Comparison of ENCODE assay signal across 9 mouse cellular contexts in genomic region chr10:94129680-94130119, GRCm38 (mm10). TPM values are rescaled to one million over a fixed set of nuclear protein-coding genes. Genes with fewer than 3 reads are reported as not detected.
DNase-seq lines count a peak whose midpoint lies in the region; ATAC-seq and TF ChIP-seq lines count a peak whose summit lies in the region.
"Had no signal": no experiment of that assay in that cellular context is flagged by ENCODE, and none has a peak within 500 bp of the region (broad histone marks: within the 10 kb centered on the region; RNA-seq: fewer than 3 reads in every experiment).

No protein-coding gene starts in this region.

- TF ChIP-seq CTCF in stomach, postnatal 0 days (IDR thresholded peaks at IDR 0.05; ENCODE audit: low read depth) = no peak; the same call in 1 of the 2 replicates

- peaks cover 7% of the 10 kb centered on the region for H3K4me1 ChIP-seq in heart, embryonic 16.5 days (ENCODE audit: control insufficient read depth, insufficient read depth, low read length)
- H3K4me1 ChIP-seq in midbrain, embryonic 10.5 days = peaks cover 4% of the 10 kb centered on the region; the same call in 1 of the 2 replicates
- no peaks in the 10 kb centered on the region for H3K4me1 ChIP-seq in stomach, postnatal 0 days (replicated peaks; ENCODE audit: control insufficient read depth, insufficient read depth)
- H3K4me1 ChIP-seq: limb, embryonic 15.5 days had no signal

- ATAC-seq in heart, embryonic 16.5 days (replicated peaks; ENCODE audit: extremely low read depth, insufficient read depth, low FRiP score) = peak; percentile 85
- peak; percentile 62 for ATAC-seq in stomach, postnatal 0 days (ENCODE audit: low FRiP score, low TSS enrichment)
- no peak for ATAC-seq in activated CD4-positive, CD25-positive, alpha-beta regulatory T cell, adult 4 months

- TF ChIP-seq EP300 in stomach, postnatal 0 days (optimal IDR thresholded peaks at IDR 0.05) = no peak

- peak overlapping the region; percentile 24 for H3K4me2 ChIP-seq in heart, embryonic 16.5 days (ENCODE audit: low read depth, low read length)
- H3K4me2 ChIP-seq in stomach, postnatal 0 days (replicated peaks; ENCODE audit: low read depth) = no peak overlapping the region
- H3K4me2 ChIP-seq: limb, embryonic 15.5 days had no signal

- DNase-seq in gastrocnemius, postnatal 14 days = peak; percentile 42
- no peak for DNase-seq in gastrocnemius, postnatal 36 days
- peak; percentile 86 to 89 for DNase-seq in cerebellum, adult 18-20 months
- peak; percentile 94 for DNase-seq in layer of hippocampus, adult 9-11 months
- DNase-seq in midbrain, embryonic 10.5 days (ENCODE audit: low spot score) = no peak
- DNase-seq in stomach, postnatal 0 days (ENCODE audit: low spot score) = peak; percentile 50

- peak overlapping the region; percentile 86 for H3K27ac ChIP-seq in heart, embryonic 16.5 days (ENCODE audit: low read length)
- peak overlapping the region; percentile 59 for H3K27ac ChIP-seq in midbrain, embryonic 10.5 days (replicated peaks)
- peak overlapping the region; percentile 14; the same call in 1 of the 2 replicates for H3K27ac ChIP-seq in stomach, postnatal 0 days (replicated peaks)
- H3K27ac ChIP-seq: limb, embryonic 15.5 days had no signal

- H3K9ac ChIP-seq in heart, embryonic 16.5 days (ENCODE audit: low read length) = no peak overlapping the region
- no peak overlapping the region for H3K9ac ChIP-seq in stomach, postnatal 0 days (ENCODE audit: low read length)
- H3K9ac ChIP-seq: limb, embryonic 15.5 days had no signal

- H3K9me3 ChIP-seq in heart, embryonic 16.5 days (replicated peaks; ENCODE audit: control insufficient read depth, low read length) = no peaks in the 10 kb centered on the region
- H3K9me3 ChIP-seq in midbrain, embryonic 10.5 days (replicated peaks) = no peaks in the 10 kb centered on the region
- H3K9me3 ChIP-seq in stomach, postnatal 0 days (ENCODE audit: control insufficient read depth, low read length) = no peaks in the 10 kb centered on the region
- H3K9me3 ChIP-seq: limb, embryonic 15.5 days had no signal

- intact Hi-C loops in gastrocnemius, postnatal 14 days (cut with DNase I; ENCODE audit: low total_unique reads) = no loop called here
- intact Hi-C loops in gastrocnemius, postnatal 36 days (cut with DNase I) = no loop called here

- no peaks in the 10 kb centered on the region for H3K27me3 ChIP-seq in heart, embryonic 16.5 days (ENCODE audit: control insufficient read depth, insufficient read depth, low read length)
- no peaks in the 10 kb centered on the region for H3K27me3 ChIP-seq in midbrain, embryonic 10.5 days (ENCODE audit: low read depth, poor library complexity, severe bottlenecking)
- no peaks in the 10 kb centered on the region for H3K27me3 ChIP-seq in stomach, postnatal 0 days (ENCODE audit: control insufficient read depth, insufficient read depth, low read length)
- H3K27me3 ChIP-seq: limb, embryonic 15.5 days had no signal

- H3K36me3 ChIP-seq in heart, embryonic 16.5 days (ENCODE audit: control insufficient read depth, insufficient read depth) = peaks cover 12% of the 10 kb centered on the region; the same call in 1 of the 2 replicates
- H3K36me3 ChIP-seq in midbrain, embryonic 10.5 days = peaks cover 47% of the 10 kb centered on the region
- H3K36me3 ChIP-seq in stomach, postnatal 0 days (ENCODE audit: control insufficient read depth, insufficient read depth, low read length) = no peaks in the 10 kb centered on the region

- no peak overlapping the region for H3K4me3 ChIP-seq in heart, embryonic 16.5 days (ENCODE audit: low read length)
- H3K4me3 ChIP-seq in midbrain, embryonic 10.5 days = no peak overlapping the region
- no peak overlapping the region for H3K4me3 ChIP-seq in stomach, postnatal 0 days (ENCODE audit: low read depth, low read length)
- H3K4me3 ChIP-seq: limb, embryonic 15.5 days had no signal

- 29% methylated on average over 9 of the region's 9 CpGs for WGBS in heart, embryonic 16.5 days
- 81% methylated on average over 9 of the region's 9 CpGs for WGBS in midbrain, embryonic 10.5 days
- 11% methylated on average over 9 of the region's 9 CpGs for WGBS in stomach, postnatal 0 days

RNA-seq across cellular contexts. Expression of gene Nr2c1, which starts 18.1 kb away (rescaled TPM):
- 1 to 10 TPM; 7.0 to 7.4 TPM for total RNA-seq in gastrocnemius, postnatal 14 days (2021)
- total RNA-seq in gastrocnemius, postnatal 36 days (2021) = 1 to 10 TPM; 5.5 to 7.4 TPM
- polyA plus RNA-seq in heart, embryonic 16.5 days (2015; fragmentation: Nextera tagmentation; extraction: Ambion mirVana) = 6.4 and 6.8 TPM in 2 replicates
- 12.3 and 12.6 TPM in 2 replicates for polyA plus RNA-seq in midbrain, embryonic 10.5 days (2016; fragmentation: Nextera tagmentation; extraction: Ambion mirVana)
- polyA plus RNA-seq in stomach, postnatal 0 days (2015; fragmentation: Nextera tagmentation; extraction: Ambion mirVana) = 4.0 and 4.3 TPM in 2 replicates
- polyA plus RNA-seq in activated CD4-positive, CD25-positive, alpha-beta regulatory T cell, adult 4 months (2017; shearing (Covaris generic)) = 1 to 10 TPM; 2.2 to 3.8 TPM

Comparison
In these comparisons a context has a peak if more than half of its experiments do, and no peak if none do; other contexts are left out.
1. DNase-seq: peak in gastrocnemius, postnatal 14 days (single experiment), cerebellum, adult 18-20 months (2 of 2), layer of hippocampus, adult 9-11 months (single experiment) and stomach, postnatal 0 days (single experiment); none in gastrocnemius, postnatal 36 days (0 of 2) and midbrain, embryonic 10.5 days (single experiment).
2. H3K27ac ChIP-seq: peak in every context shown above with its lines; median percentile 86 in heart, embryonic 16.5 days; 59 in midbrain, embryonic 10.5 days; 14 in stomach, postnatal 0 days.